Mouse (Mus musculus) liver, postnatal 0 days (tissue): ENCODE results near the gene Stk4. TPM values are rescaled to one million over a fixed set of nuclear protein-coding genes. Genes with fewer than 3 reads are reported as not detected.

ENCODE experiments used
- ATAC-seq: fragments of 200-750 bp; cut with Nextera tagmentation; 2 replicates; pipeline ENCODE4 v1.8.0; 2017; ENCODE audit warnings: mild to moderate bottlenecking, moderate library complexity
- DNase-seq: peaks from one replicate; pipeline ENCODE4 v3.0.0-alpha.2; 2016
- H3K27ac ChIP-seq: fragments of 300-500 bp; sonication (generic); 2 replicates; pipeline ENCODE4 v1.5.1; 2014; ENCODE audit warnings: antibody characterized with exemption, moderate library complexity, mild to moderate bottlenecking, low read depth
- H3K27me3 ChIP-seq: fragments of 300-500 bp; sonication (generic); 2 replicates; pipeline ENCODE4 v1.6.1; 2014; ENCODE audit warnings: low read length, control low read depth, mixed read lengths; ENCODE audit not compliant: insufficient read depth
- H3K36me3 ChIP-seq: fragments of 300-500 bp; sonication (generic); replicated peaks from 2 replicates; pipeline ENCODE4 v1.6.1; 2014; ENCODE audit warnings: mild to moderate bottlenecking, control low read depth, low read length, moderate library complexity, mixed read lengths; ENCODE audit not compliant: insufficient read depth
- H3K4me1 ChIP-seq: fragments of 300-500 bp; sonication (generic); 2 replicates; pipeline ENCODE4 v1.6.1; 2014; ENCODE audit warnings: antibody characterized with exemption, mild to moderate bottlenecking, control low read depth; ENCODE audit not compliant: insufficient read depth
- H3K4me2 ChIP-seq: fragments of 300-500 bp; sonication (generic); 2 replicates; pipeline ENCODE4 v1.6.1; 2014; ENCODE audit warnings: low read depth, mild to moderate bottlenecking, low read length, moderate library complexity, mixed read lengths
- H3K4me3 ChIP-seq: fragments of 300-500 bp; sonication (generic); 2 replicates; pipeline ENCODE4 v1.5.1; 2014; ENCODE audit warnings: low read depth, low read length
- H3K9ac ChIP-seq: fragments of 300-500 bp; sonication (generic); replicated peaks from 2 replicates; pipeline ENCODE4 v1.6.1; 2014; ENCODE audit warnings: mild to moderate bottlenecking, moderate library complexity
- H3K9me3 ChIP-seq: fragments of 300-500 bp; sonication (generic); 2 replicates; pipeline ENCODE4 v1.6.1; 2016; ENCODE audit warnings: mild to moderate bottlenecking, control low read depth, low read length, mixed read lengths
- CTCF ChIP-seq: sonication (generic); IDR thresholded peaks from 2 replicates; pipeline ENCODE4 v1.5.1; 2016; ENCODE audit warnings: antibody characterized with exemption, low read depth
- EP300 ChIP-seq: IDR thresholded peaks from 2 replicates; pipeline ENCODE4 v1.6.1; 2016; ENCODE audit warnings: antibody characterized with exemption, low read depth, mild to moderate bottlenecking
- WGBS: fragments of 180-500 bp; shearing (Covaris S2); extraction: QIAGEN DNeasy Blood & Tissue Kit; methylation state at CpG from one replicate; pipeline ENCODE4 v1.1.7; 2014; ENCODE audit not compliant: insufficient replicate concordance; 5-methylcytosine and 5-hydroxymethylcytosine counted together
- polyA plus RNA-seq: library from polyadenylated mRNA; unstranded; fragments of >200 nt; fragmentation: Nextera tagmentation; extraction: Ambion mirVana; gene quantifications from 2 replicates; pipeline ENCODE4 v1.2.1, GENCODE M21; 2015

Stk4 gene
- polyA plus RNA-seq, 1 experiment from 2014 or later: 10.8 TPM

- Histone ChIP-seq H3K27me3 (no peaks in the 10 kb centered on the region), H3K27ac (no peak overlapping the region), H3K9ac (no peak overlapping the region), H3K36me3 (peaks cover 16% of the 10 kb centered on the region; the same call in 1 of the 2 replicates), H3K4me2 (no peak overlapping the region), H3K4me1 (0 out of 2 replicates have a peak, but pooled peaks cover 2% of the 10 kb centered on the region), H3K9me3 (no peaks in the 10 kb centered on the region), H3K4me3 (no peak overlapping the region)
- 86% methylated on average over 12 of the region's 12 CpGs for WGBS
- TF ChIP-seq CTCF: no peak
- TF ChIP-seq EP300: no peak
- no peak for DNase-seq
- ATAC-seq: no peak
These were observed 58.7 kb downstream of the Stk4 start for GRCm38 (mm10) chr2:164128576-164129411.

- Histone ChIP-seq H3K27ac (peak overlapping the region; percentile 39; the same call in 1 of the 2 replicates), H3K4me1 (0 out of 2 replicates have a peak, but pooled peaks cover 2% of the 10 kb centered on the region), H3K4me2 (no peak overlapping the region), H3K27me3 (no peaks in the 10 kb centered on the region), H3K36me3 (peaks cover 4% of the 10 kb centered on the region; the same call in 1 of the 2 replicates), H3K9ac (no peak overlapping the region), H3K9me3 (no peaks in the 10 kb centered on the region), H3K4me3 (no peak overlapping the region)
- WGBS: 57% methylated on average over 1 of the region's 1 CpGs
- TF ChIP-seq CTCF (no peak), EP300 (no peak)
- no peak for DNase-seq
- peak; percentile 79 for ATAC-seq
These were observed 61.5 kb downstream of the Stk4 start for GRCm38 (mm10) chr2:164131586-164131985.

- no peak for ATAC-seq
- Histone ChIP-seq H3K4me3 (no peak overlapping the region), H3K9ac (no peak overlapping the region), H3K27me3 (no peaks in the 10 kb centered on the region), H3K4me2 (no peak overlapping the region), H3K27ac (no peak overlapping the region), H3K9me3 (no peaks in the 10 kb centered on the region), H3K36me3 (peaks cover 14% of the 10 kb centered on the region), H3K4me1 (0 out of 2 replicates have a peak, but pooled peaks cover 2% of the 10 kb centered on the region)
- WGBS: 68% methylated on average over 6 of the region's 6 CpGs
- TF ChIP-seq CTCF (peak; percentile 51), EP300 (no peak)
- DNase-seq: no peak
These were observed 64.4 kb downstream of the Stk4 start for GRCm38 (mm10) chr2:164134563-164134962.

- 83% methylated on average over 1 of the region's 1 CpGs for WGBS
- Histone ChIP-seq H3K27ac (no peak overlapping the region), H3K4me3 (no peak overlapping the region), H3K9me3 (no peaks in the 10 kb centered on the region), H3K4me1 (0 out of 2 replicates have a peak, but pooled peaks cover 2% of the 10 kb centered on the region), H3K9ac (no peak overlapping the region), H3K4me2 (no peak overlapping the region), H3K27me3 (no peaks in the 10 kb centered on the region), H3K36me3 (peaks cover 15% of the 10 kb centered on the region)
- DNase-seq (no peak), ATAC-seq (no peak)
- TF ChIP-seq EP300 (no peak), CTCF (no peak)
These were observed 65.2 kb downstream of the Stk4 start for GRCm38 (mm10) chr2:164135367-164135766.

GRCm38 (mm10) chr2:164136393-164136792 is 66.3 kb downstream of the Stk4 start:
- H3K27me3 ChIP-seq: no peaks in the 10 kb centered on the region
- 75% methylated on average over 2 of the region's 2 CpGs for WGBS
- H3K36me3 ChIP-seq: peaks cover 18% of the 10 kb centered on the region
- DNase-seq (no peak), ATAC-seq (no peak)
- H3K4me3 ChIP-seq: no peak overlapping the region
- no peaks in the 10 kb centered on the region for H3K9me3 ChIP-seq
- no peak overlapping the region for H3K4me2 ChIP-seq
- no peak overlapping the region for H3K9ac ChIP-seq
- no peaks in the 10 kb centered on the region for H3K4me1 ChIP-seq
- no peak for TF ChIP-seq EP300
- TF ChIP-seq CTCF: no peak
- no peak overlapping the region for H3K27ac ChIP-seq

DNA sequence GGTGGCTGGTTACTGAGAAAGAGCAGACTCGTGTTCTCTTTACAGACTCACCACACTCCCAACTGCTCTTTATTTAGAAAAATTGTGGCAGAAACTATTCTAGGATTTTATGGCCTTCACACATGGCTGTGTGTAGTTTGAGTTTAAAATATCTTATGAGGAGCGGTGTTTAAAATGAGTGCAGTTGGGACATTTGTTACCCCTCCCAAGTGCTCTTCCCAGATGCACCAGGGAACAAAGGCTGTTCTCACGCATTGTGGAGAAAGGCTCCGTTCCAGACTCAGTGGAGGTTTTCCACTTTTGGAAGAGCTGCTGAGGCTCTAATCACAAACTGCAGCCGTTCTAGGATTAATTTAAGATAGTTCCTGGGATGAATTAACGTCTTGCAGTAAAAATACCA is 67.6 kb downstream of the Stk4 start:
- no peak for TF ChIP-seq EP300
- no peak for TF ChIP-seq CTCF
- Histone ChIP-seq H3K4me3 (no peak overlapping the region), H3K27me3 (no peaks in the 10 kb centered on the region), H3K4me1 (no peaks in the 10 kb centered on the region), H3K36me3 (peaks cover 21% of the 10 kb centered on the region), H3K27ac (no peak overlapping the region), H3K4me2 (no peak overlapping the region), H3K9me3 (no peaks in the 10 kb centered on the region), H3K9ac (no peak overlapping the region)
- DNase-seq: no peak
- 78% methylated on average over 6 of the region's 6 CpGs for WGBS
- ATAC-seq: no peak
